Mouse (Mus musculus) embryo, embryonic 9.5 days (tissue): ENCODE measurements at regions not wholly inside any gene's neighbourhood (a gene's known extent, or its start where the extent isn't known, plus 50 kb on each side); places are given as distances from the start of the nearest gene placed in this dataset.

ENCODE experiments used
- DNase-seq: peaks from one replicate; pipeline ENCODE4 v3.0.0-alpha.2; 2017; ENCODE audit errors: extremely low spot score

GRCm38 (mm10) chr7:34587239-34587638 lies 69.3 kb downstream of the Kctd15 start:
- DNase-seq: no peak

DNA sequence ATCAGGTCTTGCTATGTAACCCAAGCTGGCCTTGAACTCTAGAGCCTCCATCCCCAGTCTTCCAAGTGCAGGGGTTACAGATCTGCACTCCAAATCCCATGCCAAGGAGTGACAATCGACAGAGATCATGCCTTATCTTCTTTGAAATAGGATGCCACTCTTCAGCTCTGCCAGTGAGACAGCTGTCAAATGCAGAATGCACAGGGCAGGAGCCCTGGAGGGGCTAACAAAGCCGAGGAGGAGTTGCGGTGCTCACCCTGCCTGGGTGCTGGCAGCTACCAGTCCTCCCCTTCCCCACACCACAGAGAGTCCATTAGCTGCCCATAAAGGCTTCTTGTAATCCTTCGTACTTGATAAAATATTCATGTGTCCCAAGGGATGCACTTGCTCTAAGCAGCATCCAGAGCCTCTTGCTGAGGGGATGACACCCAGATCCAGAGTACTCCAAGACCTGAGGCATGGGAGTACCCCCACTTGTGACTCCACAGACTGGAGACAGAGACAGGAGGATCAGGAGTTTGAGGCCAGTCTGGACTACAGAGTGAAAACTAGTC lies 71.1 kb downstream of the Kctd15 start:
- no peak for DNase-seq

DNA sequence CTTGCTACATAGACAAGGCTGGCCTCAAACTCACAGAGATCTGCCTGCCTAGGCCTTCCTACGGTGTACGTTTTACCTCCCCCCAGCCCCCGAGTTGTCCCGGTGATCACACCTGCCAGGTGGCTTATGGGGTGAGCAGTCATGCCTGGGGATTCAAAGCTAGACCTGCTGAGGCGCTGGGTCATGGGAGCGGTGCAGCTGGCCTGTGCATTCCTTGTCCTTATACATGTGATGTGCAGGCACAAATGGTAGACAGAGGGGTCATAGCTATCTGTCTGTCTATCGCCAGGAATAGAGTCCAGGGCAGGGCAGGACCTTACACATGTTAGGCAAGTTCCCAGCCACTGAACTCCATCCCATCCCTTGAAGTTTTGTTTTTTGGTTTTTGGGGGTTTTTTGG lies 71.7 kb downstream of the Kctd15 start:
- DNase-seq: no peak

GRCm38 (mm10) chr7:34580866-34581265 lies 75.7 kb downstream of the Kctd15 start:
- DNase-seq: no peak

GRCm38 (mm10) chr7:34571295-34571694 lies 85.2 kb downstream of the Kctd15 start:
- peak; percentile 21 for DNase-seq

DNA sequence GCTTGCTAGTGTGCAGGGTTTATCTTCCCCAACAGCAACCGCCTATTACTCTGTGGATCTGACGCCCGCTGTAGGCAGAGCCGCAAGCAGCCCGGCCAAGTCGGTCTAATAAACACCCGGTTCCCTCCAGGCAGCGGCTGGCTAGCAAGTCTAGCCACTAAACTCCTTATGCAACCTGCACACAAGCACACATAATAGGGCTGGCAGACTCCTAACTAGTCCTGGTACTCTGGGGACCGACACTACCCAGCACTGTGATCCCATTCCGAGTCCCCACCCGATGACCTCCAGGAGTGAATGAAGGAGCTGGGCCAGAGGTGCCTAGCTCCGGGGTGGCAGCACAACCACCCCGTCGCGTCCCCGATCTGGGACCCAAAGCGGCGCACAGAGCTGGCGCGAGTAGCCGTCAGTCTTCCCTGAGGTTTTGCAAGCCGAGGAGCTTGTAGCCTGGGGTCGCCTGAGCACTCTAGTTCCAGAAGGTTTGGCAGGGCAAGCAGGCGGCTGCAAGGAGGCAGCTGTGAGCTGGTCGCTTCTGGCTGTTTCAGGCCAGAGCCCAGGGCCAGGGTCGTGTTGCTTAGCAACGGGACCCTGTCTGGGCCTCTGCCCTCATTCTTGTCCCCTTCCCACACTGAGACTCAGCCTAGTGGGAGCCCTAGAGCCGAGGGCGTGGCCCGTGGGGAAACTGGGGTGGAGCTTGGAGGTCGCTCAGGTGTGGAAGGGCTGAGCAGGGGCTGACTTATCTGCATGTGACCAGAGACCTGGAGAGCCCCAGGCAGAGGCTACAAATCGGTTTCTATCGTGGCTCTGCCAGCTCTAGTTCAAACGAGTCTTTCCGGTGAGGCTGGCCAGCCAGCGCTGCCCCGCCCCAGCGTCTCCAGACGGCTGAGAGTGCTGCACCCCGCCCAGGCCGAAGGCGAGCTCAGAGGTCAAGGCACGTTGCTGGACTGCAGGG lies 86.1 kb downstream of the Kctd15 start:
- peak; percentile 85 for DNase-seq

DNA sequence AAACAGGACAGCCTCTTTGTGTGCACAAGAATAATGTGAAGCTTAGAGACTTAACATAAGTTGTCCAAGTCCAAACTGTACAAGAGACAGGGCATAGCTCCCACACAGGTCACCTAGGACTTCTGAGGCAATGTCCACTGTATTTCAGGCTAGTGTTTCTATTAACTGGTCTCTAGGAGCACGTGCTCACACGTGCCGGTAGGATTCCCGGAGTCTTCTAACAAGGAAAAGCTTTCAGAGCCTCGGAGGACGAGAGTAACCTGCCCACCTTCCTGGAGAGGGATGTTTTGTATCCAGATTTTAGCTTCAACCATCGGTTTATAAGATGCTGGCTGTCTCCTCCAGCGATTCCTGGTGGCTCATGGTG lies 86.8 kb downstream of the Kctd15 start:
- DNase-seq: no peak

- no peak for DNase-seq
Measured at GRCm38 (mm10) chr7:34567575-34567974, 89.0 kb downstream of the Kctd15 start.

GRCm38 (mm10) chr7:34562160-34562559 lies 94.4 kb downstream of the Kctd15 start:
- DNase-seq: no peak

DNA sequence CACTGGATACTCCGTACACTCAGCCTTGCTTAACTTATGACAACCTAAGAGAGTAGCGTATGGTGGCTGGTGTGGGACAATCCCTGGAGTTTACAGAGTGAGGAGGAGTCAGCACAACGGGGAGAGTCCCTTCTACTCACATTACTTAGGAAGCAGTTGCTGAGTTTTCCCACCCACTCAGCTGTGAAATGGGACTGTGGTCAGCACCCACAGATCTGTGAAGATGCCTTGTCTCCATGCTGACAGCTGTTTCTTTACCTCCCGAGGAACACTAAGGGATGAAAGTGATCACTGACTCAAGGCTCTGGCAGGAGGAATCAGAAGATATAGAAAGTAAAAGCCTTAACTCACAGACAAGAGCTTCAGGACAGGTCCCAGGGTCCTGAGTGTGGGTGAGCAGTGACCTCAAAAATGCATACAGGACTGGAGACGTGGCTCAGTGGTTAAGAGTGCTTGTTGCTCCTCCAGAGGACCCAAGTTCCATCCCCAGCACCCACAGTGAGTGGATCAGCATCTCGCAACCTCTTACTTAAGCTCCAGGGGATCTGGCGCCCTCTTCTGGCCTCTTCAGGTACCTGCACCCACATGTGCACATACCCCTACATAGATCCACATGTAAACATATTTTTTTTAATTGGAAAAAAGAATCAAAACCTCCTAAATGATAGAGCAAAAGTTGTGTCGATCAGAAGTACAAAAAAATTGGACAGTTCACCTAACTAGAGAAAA lies 97.8 kb downstream of the Kctd15 start:
- DNase-seq: no peak

GRCm38 (mm10) chr7:34555196-34555595 lies 101.3 kb downstream of the Kctd15 start:
- DNase-seq: no peak

DNA sequence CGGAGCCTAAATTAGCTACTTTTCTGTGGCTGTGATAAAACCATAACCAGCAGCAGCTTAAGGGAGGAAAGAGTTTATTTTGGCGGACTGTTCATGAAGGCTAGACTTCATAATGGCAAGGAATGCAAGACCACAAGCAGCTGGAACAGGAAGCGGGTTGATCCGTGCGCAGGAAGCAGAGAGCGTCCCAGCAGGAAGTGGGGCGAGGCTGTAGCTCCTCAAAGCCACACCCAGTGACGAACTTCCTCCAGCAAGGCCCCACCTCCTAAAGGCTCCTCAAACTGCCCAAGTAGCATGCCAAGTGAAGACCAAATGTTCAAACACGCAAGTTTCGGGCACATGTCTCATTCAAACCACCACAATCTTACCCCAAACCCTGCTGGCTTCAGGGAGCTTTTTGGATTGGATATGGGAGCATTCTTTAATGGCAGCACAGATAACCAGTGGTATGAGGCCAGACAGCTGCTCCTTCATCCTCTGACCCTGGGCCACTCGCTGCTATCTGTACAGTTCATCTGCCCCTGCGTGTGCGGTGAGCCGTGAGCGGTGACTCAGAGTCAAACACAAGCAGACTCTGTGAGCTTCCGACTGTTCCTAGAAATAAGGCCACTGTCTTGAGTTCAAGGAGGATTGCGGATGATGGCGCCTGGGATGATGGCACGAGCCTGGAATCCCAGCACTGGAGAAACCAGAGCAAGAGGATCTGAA lies 109.8 kb downstream of the Kctd15 start:
- DNase-seq: no peak

DNA sequence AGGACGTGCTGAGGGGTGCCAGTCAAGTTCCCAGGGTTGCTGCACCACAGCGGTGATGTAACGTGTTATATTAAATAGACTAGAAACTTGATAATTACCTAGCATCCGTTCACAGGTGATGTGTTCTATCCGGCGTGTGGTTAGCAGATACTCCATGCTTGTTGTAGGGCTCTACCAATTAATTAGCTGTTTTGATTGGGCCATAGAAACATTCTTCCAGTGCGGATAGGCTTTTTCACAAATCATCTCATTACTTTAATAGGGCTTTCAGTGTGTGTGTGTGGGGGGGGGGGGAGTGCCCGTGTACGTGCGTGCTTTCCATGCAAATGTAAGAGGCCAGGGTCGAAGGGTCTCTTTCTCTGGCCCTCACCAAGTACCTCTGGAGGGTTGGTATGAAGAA lies 110.6 kb downstream of the Kctd15 start:
- no peak for DNase-seq

- no peak for DNase-seq
Measured at GRCm38 (mm10) chr7:34541906-34542305, 114.6 kb downstream of the Kctd15 start.

- no peak for DNase-seq
Measured at GRCm38 (mm10) chr7:34541000-34541399, 115.5 kb downstream of the Kctd15 start.

DNA sequence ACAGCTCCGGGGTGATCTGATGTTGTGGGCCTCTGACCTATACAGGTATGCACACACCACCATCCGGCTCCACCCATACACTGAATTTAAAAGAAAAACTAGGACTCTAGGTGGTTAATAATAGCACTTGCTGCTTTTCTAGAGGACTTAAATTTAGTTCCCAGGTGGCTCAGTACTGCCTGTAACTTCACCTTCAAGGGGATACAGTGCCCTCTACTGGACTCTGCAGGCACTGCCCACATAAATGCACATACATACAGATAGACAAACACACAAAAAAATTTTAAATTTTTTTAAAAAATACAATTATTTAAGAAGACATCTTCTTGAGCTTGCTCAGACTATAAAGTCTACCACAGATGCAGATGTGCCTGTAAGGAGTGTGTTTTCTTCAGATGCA lies 116.7 kb downstream of the Kctd15 start:
- no peak for DNase-seq

DNA sequence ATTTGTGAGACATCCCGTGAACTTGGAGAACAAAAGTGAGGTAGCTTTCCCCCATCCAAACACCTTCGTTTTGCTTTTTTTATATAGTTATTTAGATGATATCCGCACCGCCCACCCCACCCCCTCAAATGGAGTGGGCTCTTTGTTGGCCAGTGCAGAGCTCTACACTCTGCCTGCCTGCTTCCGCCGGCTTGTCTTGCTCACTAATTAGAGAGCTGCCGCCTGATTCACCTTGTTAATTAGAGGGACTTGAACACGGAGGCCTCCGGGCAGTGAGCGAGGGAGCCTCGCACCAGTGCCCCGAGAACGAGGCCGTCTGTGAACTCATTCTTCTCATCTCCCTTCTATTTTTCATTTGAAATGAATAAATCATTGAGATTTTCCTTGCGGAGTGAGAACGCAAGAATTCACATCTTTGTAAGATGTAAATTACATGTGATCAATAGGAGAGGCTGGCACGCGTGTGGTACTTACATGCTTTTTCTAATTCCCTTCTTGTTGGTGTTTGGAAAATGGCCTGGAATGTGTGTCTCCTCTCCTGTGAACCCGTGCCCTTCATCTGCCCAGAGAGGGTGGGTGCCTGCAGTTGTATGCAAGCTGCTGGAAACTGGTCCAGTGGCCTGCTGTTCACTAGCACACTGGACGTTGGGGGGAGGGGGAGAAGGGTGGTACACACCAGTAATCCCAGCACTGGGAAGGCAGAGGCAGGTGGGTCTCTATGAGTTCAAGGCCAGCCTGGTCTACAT lies 118.0 kb downstream of the Kctd15 start:
- no peak for DNase-seq

DNA sequence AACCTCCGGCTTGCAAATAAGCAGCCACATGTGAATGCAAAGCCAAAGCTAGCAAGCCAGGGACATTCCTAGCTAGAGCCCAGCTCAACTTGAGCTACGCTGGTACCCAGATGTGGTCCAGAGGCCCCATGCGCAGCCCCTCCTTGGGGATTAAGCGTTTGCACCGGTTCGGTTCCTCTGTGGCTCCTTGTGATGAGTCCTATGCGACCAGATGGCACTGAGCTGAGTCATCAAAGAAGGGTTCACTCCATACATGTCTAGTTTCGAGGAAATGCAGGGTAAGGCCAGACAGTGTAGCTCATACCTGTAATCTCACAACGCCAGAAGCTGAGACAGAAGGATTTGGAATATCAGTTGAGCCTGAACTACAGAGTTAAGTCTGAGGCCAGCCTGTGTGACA lies 119.4 kb downstream of the Kctd15 start:
- DNase-seq: no peak

- DNase-seq: no peak
Measured at GRCm38 (mm10) chr7:34534241-34534640, 122.3 kb downstream of the Kctd15 start.

GRCm38 (mm10) chr7:34531639-34532038 lies 124.9 kb downstream of the Kctd15 start:
- DNase-seq: no peak

DNA sequence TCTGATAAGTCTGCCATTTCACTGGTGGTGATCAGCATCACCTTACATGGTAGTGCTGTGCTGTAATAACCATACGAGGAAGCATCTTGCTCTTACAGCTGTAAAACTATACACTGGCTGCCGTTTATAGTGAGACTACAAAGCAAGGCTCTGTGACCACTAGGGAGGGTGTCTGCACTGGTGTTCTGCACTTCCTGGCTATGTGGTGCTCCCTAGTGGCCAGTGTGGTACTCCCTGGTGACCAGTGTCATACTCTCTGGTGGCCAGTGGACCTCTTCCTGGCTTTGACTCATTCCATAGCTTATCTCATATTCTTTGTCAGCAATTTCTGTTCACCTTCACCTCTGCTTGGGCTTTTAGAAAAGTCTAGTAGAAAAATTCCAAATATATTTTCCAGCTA lies 114.7 kb upstream of the Lsm14a start:
- no peak for DNase-seq
